Mouse (Mus musculus): ENCODE results near the gene Prkn. TPM values are rescaled to one million over a fixed set of nuclear protein-coding genes. Genes with fewer than 3 reads are reported as not detected.

Prkn gene
- polyA plus RNA-seq (2012; rRNA removed): 0.84 and 0.99 TPM in 2 replicates

DNA sequence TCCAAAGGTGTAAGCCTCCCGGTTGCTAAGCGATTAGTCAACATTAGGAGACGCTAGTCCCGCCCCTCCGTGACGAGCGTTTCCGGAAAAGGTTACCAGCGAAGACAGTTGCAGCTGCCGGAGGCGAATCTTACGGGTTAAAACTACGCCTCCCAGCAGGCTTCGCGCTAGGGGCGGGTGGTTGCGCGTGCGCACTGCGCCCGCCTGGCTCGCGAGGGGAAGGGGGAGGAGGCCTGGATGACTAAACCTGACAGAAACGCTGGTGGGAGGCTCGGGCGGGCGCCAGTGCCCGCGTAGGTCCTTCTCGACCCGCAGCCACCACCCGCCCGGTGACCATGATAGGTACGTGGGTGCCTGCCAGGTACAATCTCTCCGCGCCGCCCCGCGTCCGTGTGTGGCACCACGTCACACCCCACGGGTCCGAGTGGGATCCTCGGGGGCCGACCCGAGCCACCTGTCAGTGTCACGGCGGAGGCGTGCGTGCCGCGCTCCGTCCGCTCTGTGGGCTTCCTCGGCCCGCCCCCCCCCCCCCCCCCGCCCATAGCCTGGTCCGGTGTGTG, at the start of gene Prkn, which contains the start of gene Pacrg:
Gene Prkn, plus strand, starts transcription at position 237 of the 560 bp plus-strand sequence.
Gene Pacrg, minus strand, starts transcription at position 164 of the 560 bp plus-strand sequence.

Other genes with a start within 250 kb of the Prkn start
- 0.23 TPM in 1 of 2 replicates, not detected in the other for gene Pacrg, start 73 bp upstream of the Prkn start, polyA plus RNA-seq (2012; rRNA removed)

Measured in stomach, adult 2 months (tissue).